Mouse (Mus musculus): ENCODE data around the gene Acot7. TPM values are rescaled to one million over a fixed set of nuclear protein-coding genes. Genes with fewer than 3 reads are reported as not detected.

The Acot7 gene
- polyA plus RNA-seq, 1 experiment from 2014 or later: 63.4 TPM

GRCm38 (mm10) chr4:152302012-152302411 lies 124.1 kb downstream of the Acot7 start:
- DNase-seq (ENCODE audit: low spot score): no peak
- WGBS: 73% methylated on average over 11 of the region's 11 CpGs
- H3K27ac ChIP-seq (ENCODE audit: low read length): no peak overlapping the region
- H3K9me3 ChIP-seq (ENCODE audit: low read length): no peaks in the 10 kb centered on the region
- no peak for TF ChIP-seq CTCF (IDR thresholded peaks at IDR 0.05)
- TF ChIP-seq EP300 (IDR thresholded peaks at IDR 0.05): no peak
- H3K4me3 ChIP-seq (ENCODE audit: low read depth, low read length): no peak overlapping the region
- no peak overlapping the region for H3K9ac ChIP-seq (replicated peaks; ENCODE audit: low read depth)
- no peaks in the 10 kb centered on the region for H3K27me3 ChIP-seq (replicated peaks; ENCODE audit: insufficient read depth, low read length)
- H3K4me1 ChIP-seq (ENCODE audit: insufficient read depth, low read depth, low read length): peaks cover 10% of the 10 kb centered on the region; the same call in 1 of the 2 replicates
- no peak overlapping the region for H3K4me2 ChIP-seq (replicated peaks; ENCODE audit: low read depth, low read length)
- ATAC-seq: no peak
- H3K36me3 ChIP-seq (ENCODE audit: insufficient read depth, low read length): no peaks in the 10 kb centered on the region

GRCm38 (mm10) chr4:152303172-152303571 lies 125.2 kb downstream of the Acot7 start:
- Histone ChIP-seq H3K4me2 (replicated peaks; ENCODE audit: low read depth, low read length) (no peak overlapping the region), H3K36me3 (ENCODE audit: insufficient read depth, low read length) (no peaks in the 10 kb centered on the region), H3K27ac (ENCODE audit: low read length) (no peak overlapping the region), H3K9ac (replicated peaks; ENCODE audit: low read depth) (no peak overlapping the region), H3K27me3 (replicated peaks; ENCODE audit: insufficient read depth, low read length) (no peaks in the 10 kb centered on the region), H3K9me3 (ENCODE audit: low read length) (no peaks in the 10 kb centered on the region), H3K4me3 (ENCODE audit: low read depth, low read length) (no peak overlapping the region), H3K4me1 (ENCODE audit: insufficient read depth, low read depth, low read length) (peaks cover 5% of the 10 kb centered on the region; the same call in 1 of the 2 replicates)
- TF ChIP-seq CTCF (IDR thresholded peaks at IDR 0.05) (no peak), EP300 (IDR thresholded peaks at IDR 0.05) (no peak)
- 89% methylated on average over 10 of the region's 10 CpGs for WGBS
- DNase-seq (ENCODE audit: low spot score): no peak
- ATAC-seq: no peak

GRCm38 (mm10) chr4:152304685-152305084 lies 126.8 kb downstream of the Acot7 start:
- Histone ChIP-seq H3K27ac (ENCODE audit: low read length) (no peak overlapping the region), H3K4me3 (ENCODE audit: low read depth, low read length) (no peak overlapping the region), H3K4me1 (ENCODE audit: insufficient read depth, low read depth, low read length) (no peaks in the 10 kb centered on the region), H3K4me2 (replicated peaks; ENCODE audit: low read depth, low read length) (no peak overlapping the region), H3K27me3 (replicated peaks; ENCODE audit: insufficient read depth, low read length) (no peaks in the 10 kb centered on the region), H3K36me3 (ENCODE audit: insufficient read depth, low read length) (no peaks in the 10 kb centered on the region), H3K9ac (replicated peaks; ENCODE audit: low read depth) (no peak overlapping the region), H3K9me3 (ENCODE audit: low read length) (no peaks in the 10 kb centered on the region)
- TF ChIP-seq EP300 (IDR thresholded peaks at IDR 0.05): no peak
- TF ChIP-seq CTCF (IDR thresholded peaks at IDR 0.05): no peak
- ATAC-seq (no peak), DNase-seq (ENCODE audit: low spot score) (no peak)
- 85% methylated on average over 6 of the region's 6 CpGs for WGBS

- no peak overlapping the region for H3K27ac ChIP-seq (ENCODE audit: low read length)
- H3K4me2 ChIP-seq (replicated peaks; ENCODE audit: low read depth, low read length): no peak overlapping the region
- TF ChIP-seq CTCF (IDR thresholded peaks at IDR 0.05) (no peak), EP300 (IDR thresholded peaks at IDR 0.05) (no peak)
- WGBS: 69% methylated on average over 6 of the region's 6 CpGs
- no peak for DNase-seq (ENCODE audit: low spot score)
- ATAC-seq: no peak
- H3K9ac ChIP-seq (replicated peaks; ENCODE audit: low read depth): no peak overlapping the region
- H3K4me1 ChIP-seq (ENCODE audit: insufficient read depth, low read depth, low read length): no peaks in the 10 kb centered on the region
- H3K9me3 ChIP-seq (ENCODE audit: low read length): no peaks in the 10 kb centered on the region
- H3K4me3 ChIP-seq (ENCODE audit: low read depth, low read length): no peak overlapping the region
- H3K36me3 ChIP-seq (ENCODE audit: insufficient read depth, low read length): no peaks in the 10 kb centered on the region
- H3K27me3 ChIP-seq (replicated peaks; ENCODE audit: insufficient read depth, low read length): no peaks in the 10 kb centered on the region
Observed at GRCm38 (mm10) chr4:152305991-152306390, 128.1 kb downstream of the Acot7 start.

GRCm38 (mm10) chr4:152307542-152307941 lies 129.6 kb downstream of the Acot7 start:
- no peak overlapping the region for H3K4me2 ChIP-seq (replicated peaks; ENCODE audit: low read depth, low read length)
- no peaks in the 10 kb centered on the region for H3K36me3 ChIP-seq (ENCODE audit: insufficient read depth, low read length)
- ATAC-seq (no peak), DNase-seq (ENCODE audit: low spot score) (no peak)
- H3K9ac ChIP-seq (replicated peaks; ENCODE audit: low read depth): no peak overlapping the region
- H3K27ac ChIP-seq (ENCODE audit: low read length): no peak overlapping the region
- TF ChIP-seq CTCF (IDR thresholded peaks at IDR 0.05): no peak
- TF ChIP-seq EP300 (IDR thresholded peaks at IDR 0.05): no peak
- no peak overlapping the region for H3K4me3 ChIP-seq (ENCODE audit: low read depth, low read length)
- H3K27me3 ChIP-seq (replicated peaks; ENCODE audit: insufficient read depth, low read length): peaks cover 2% of the 10 kb centered on the region; the same call in 1 of the 2 replicates
- no peaks in the 10 kb centered on the region for H3K4me1 ChIP-seq (ENCODE audit: insufficient read depth, low read depth, low read length)
- WGBS: 79% methylated on average over 9 of the region's 9 CpGs
- no peaks in the 10 kb centered on the region for H3K9me3 ChIP-seq (ENCODE audit: low read length)

GRCm38 (mm10) chr4:152312186-152312585 lies 134.3 kb downstream of the Acot7 start:
- no peak overlapping the region for H3K27ac ChIP-seq (ENCODE audit: low read length)
- peak overlapping the region; percentile 27; the same call in 1 of the 2 replicates for H3K4me3 ChIP-seq (ENCODE audit: low read depth, low read length)
- 5% methylated on average over 14 of the region's 14 CpGs for WGBS
- no peak overlapping the region for H3K4me2 ChIP-seq (replicated peaks; ENCODE audit: low read depth, low read length)
- DNase-seq (ENCODE audit: low spot score): no peak
- no peak for ATAC-seq
- TF ChIP-seq CTCF (IDR thresholded peaks at IDR 0.05) (no peak), EP300 (IDR thresholded peaks at IDR 0.05) (no peak)
- peaks cover 35% of the 10 kb centered on the region for H3K27me3 ChIP-seq (replicated peaks; ENCODE audit: insufficient read depth, low read length)
- H3K36me3 ChIP-seq (ENCODE audit: insufficient read depth, low read length): no peaks in the 10 kb centered on the region
- no peaks in the 10 kb centered on the region; the same call in 1 of the 2 replicates for H3K4me1 ChIP-seq (ENCODE audit: insufficient read depth, low read depth, low read length)
- H3K9me3 ChIP-seq (ENCODE audit: low read length): no peaks in the 10 kb centered on the region
- H3K9ac ChIP-seq (replicated peaks; ENCODE audit: low read depth): no peak overlapping the region

- peak; percentile 52 for DNase-seq (ENCODE audit: low spot score)
- peak; percentile 62 for ATAC-seq
Observed at GRCm38 (mm10) chr4:152313211-152313632, 135.3 kb downstream of the Acot7 start.

More at GRCm38 (mm10) chr4:152313211-152313632, 135.3 kb downstream of the Acot7 start:
- WGBS: 1% methylated on average over 29 of the region's 29 CpGs
- peak overlapping the region; percentile 51 for H3K4me2 ChIP-seq (replicated peaks; ENCODE audit: low read depth, low read length)
- no peaks in the 10 kb centered on the region for H3K36me3 ChIP-seq (ENCODE audit: insufficient read depth, low read length)
- peaks cover 37% of the 10 kb centered on the region for H3K27me3 ChIP-seq (replicated peaks; ENCODE audit: insufficient read depth, low read length)
- no peak overlapping the region for H3K27ac ChIP-seq (ENCODE audit: low read length)
- H3K9ac ChIP-seq (replicated peaks; ENCODE audit: low read depth): no peak overlapping the region
- H3K4me3 ChIP-seq (ENCODE audit: low read depth, low read length): peak overlapping the region; percentile 27
- no peak for TF ChIP-seq EP300 (IDR thresholded peaks at IDR 0.05)
- no peak for TF ChIP-seq CTCF (IDR thresholded peaks at IDR 0.05)
- H3K4me1 ChIP-seq (ENCODE audit: insufficient read depth, low read depth, low read length): no peaks in the 10 kb centered on the region; the same call in 1 of the 2 replicates
- no peaks in the 10 kb centered on the region for H3K9me3 ChIP-seq (ENCODE audit: low read length)
